Comparison of ENCODE assay signal across 26 mouse cellular contexts in genomic region chr4:82528978-82529377, GRCm38 (mm10).
"Had no signal": no experiment of that assay in that cellular context is flagged by ENCODE, and none has a peak within 500 bp of the region (broad histone marks: within the 10 kb centered on the region; RNA-seq: fewer than 3 reads in every experiment).

No protein-coding gene starts in this region.

- H3K4me2 ChIP-seq: heart, embryonic 11.5 days; hindbrain, embryonic 12.5 days; hindbrain, embryonic 14.5 days; intestine, embryonic 15.5 days; limb, embryonic 12.5 days; liver, embryonic 11.5 days; liver, embryonic 13.5 days; liver, embryonic 15.5 days had no signal

- H3K36me3 ChIP-seq: hindbrain, embryonic 10.5 days; hindbrain, embryonic 12.5 days; intestine, embryonic 15.5 days; limb, embryonic 10.5 days; limb, embryonic 12.5 days; liver, embryonic 13.5 days; liver, embryonic 15.5 days had no signal

- H3K9me3 ChIP-seq: hindbrain, embryonic 10.5 days; hindbrain, embryonic 12.5 days; intestine, embryonic 15.5 days; limb, embryonic 10.5 days; limb, embryonic 12.5 days; liver, embryonic 13.5 days; liver, embryonic 15.5 days had no signal

- H3K4me3 ChIP-seq: heart, adult 2 months; hindbrain, embryonic 10.5 days; hindbrain, embryonic 12.5 days; intestine, embryonic 15.5 days; left cerebral cortex, adult 2 months; limb, embryonic 10.5 days; limb, embryonic 12.5 days; liver, embryonic 13.5 days; liver, embryonic 15.5 days had no signal

- H3K9ac ChIP-seq: hindbrain, embryonic 12.5 days; hindbrain, embryonic 14.5 days; intestine, embryonic 15.5 days; limb, embryonic 12.5 days; liver, embryonic 13.5 days; liver, embryonic 15.5 days; liver, postnatal 0 days had no signal

- H3K27me3 ChIP-seq: hindbrain, embryonic 12.5 days; intestine, embryonic 15.5 days; liver, embryonic 15.5 days had no signal

- H3K27ac ChIP-seq: heart, adult 2 months; hindbrain, embryonic 10.5 days; hindbrain, embryonic 12.5 days; hindbrain, embryonic 14.5 days; intestine, embryonic 15.5 days; left cerebral cortex, adult 2 months; limb, embryonic 10.5 days; limb, embryonic 12.5 days; liver, embryonic 13.5 days; liver, embryonic 15.5 days had no signal

- ATAC-seq: hindbrain, embryonic 16.5 days; inflammation-experienced regulatory T-cells, adult 6 months; intestine, embryonic 15.5 days; intestine, postnatal 0 days; liver, postnatal 0 days had no signal

- H3K4me1 ChIP-seq: liver, embryonic 15.5 days had no signal

- DNase-seq: gastrocnemius, postnatal 25 days; heart, adult 2 months; heart, postnatal 10 days; heart, postnatal 4 days; kidney, adult 18-20 months; kidney, adult 8-10 months; kidney, postnatal 10 days; kidney, postnatal 25 days; kidney, postnatal 4 days; layer of hippocampus, adult 9-11 months; liver; liver, embryonic 13.5 days; liver, postnatal 0 days had no signal
